ENCODE assay signal across 17 mouse cellular contexts in the genomic region with DNA sequence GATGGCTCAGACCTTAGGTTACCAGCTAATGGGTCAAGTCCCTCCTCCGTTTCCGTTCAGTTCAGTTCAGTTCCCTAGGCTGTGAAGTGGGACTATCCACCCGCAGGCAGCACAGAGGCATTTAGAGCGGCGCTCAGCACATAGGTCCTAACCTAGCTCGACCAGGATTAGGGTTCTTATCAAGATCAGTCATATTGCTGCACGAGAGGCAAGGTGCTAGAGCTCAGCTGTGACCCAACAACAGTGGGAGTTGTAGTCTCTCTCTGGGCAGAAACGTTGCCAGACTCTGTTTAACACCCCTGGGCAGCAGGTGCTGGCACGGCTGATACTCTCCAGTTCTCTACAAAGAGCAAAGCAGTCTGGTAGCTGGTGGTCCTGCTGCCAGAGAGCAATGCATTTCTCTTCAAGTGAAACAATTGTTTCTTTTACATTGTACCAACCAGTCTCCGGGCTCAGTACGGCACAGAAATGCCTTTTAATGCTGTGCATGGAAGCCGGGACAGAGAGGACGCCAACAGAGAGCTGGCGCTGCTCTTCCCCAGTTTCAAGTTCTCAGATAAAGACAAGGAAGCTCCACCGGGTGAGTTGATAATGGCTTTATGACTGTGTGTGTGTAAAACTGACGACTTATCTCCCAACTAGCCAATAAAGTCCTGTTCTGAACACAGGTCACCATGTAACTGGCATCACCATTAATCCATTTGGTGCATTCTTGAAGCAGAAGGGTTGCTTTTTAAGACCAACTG. TPM values are rescaled to one million over a fixed set of nuclear protein-coding genes. Genes with fewer than 3 reads are reported as not detected.
DNase-seq lines count a peak whose midpoint lies in the region; ATAC-seq lines count a peak whose summit lies in the region.
"Had no signal": no experiment of that assay in that cellular context is flagged by ENCODE, and none has a peak within 500 bp of the region (broad histone marks: within the 10 kb centered on the region; RNA-seq: fewer than 3 reads in every experiment).

No protein-coding gene starts in this region.

- no peak overlapping the region for H3K27ac ChIP-seq in heart, embryonic 13.5 days (replicated peaks)
- H3K27ac ChIP-seq in liver, embryonic 11.5 days (ENCODE audit: low read depth, low read length) = no peak overlapping the region
- H3K27ac ChIP-seq: forebrain, embryonic 12.5 days; heart, embryonic 15.5 days; hindbrain, embryonic 15.5 days; lung, embryonic 15.5 days; midbrain, embryonic 10.5 days had no signal

- H3K4me1 ChIP-seq in heart, embryonic 13.5 days = no peaks in the 10 kb centered on the region
- H3K4me1 ChIP-seq in liver, embryonic 11.5 days (replicated peaks; ENCODE audit: control insufficient read depth, insufficient read depth, low read length) = peaks cover 10% of the 10 kb centered on the region
- H3K4me1 ChIP-seq: forebrain, embryonic 12.5 days; heart, embryonic 15.5 days; lung, embryonic 15.5 days; midbrain, embryonic 10.5 days had no signal

- H3K9me3 ChIP-seq in heart, embryonic 13.5 days = no peaks in the 10 kb centered on the region
- no peaks in the 10 kb centered on the region for H3K9me3 ChIP-seq in liver, embryonic 11.5 days (ENCODE audit: control insufficient read depth, low read length)
- H3K9me3 ChIP-seq: forebrain, embryonic 12.5 days; heart, embryonic 15.5 days; hindbrain, embryonic 15.5 days; lung, embryonic 15.5 days; midbrain, embryonic 10.5 days had no signal

- H3K4me3 ChIP-seq in heart, embryonic 13.5 days = no peak overlapping the region
- H3K4me3 ChIP-seq in liver, embryonic 11.5 days (ENCODE audit: low read depth, low read length) = peak overlapping the region; percentile 21
- H3K4me3 ChIP-seq: forebrain, embryonic 12.5 days; heart, embryonic 15.5 days; hindbrain, embryonic 15.5 days; lung, embryonic 15.5 days; midbrain, embryonic 10.5 days had no signal

- WGBS in heart, embryonic 13.5 days = 47% methylated on average over 16 of the region's 16 CpGs
- 44% methylated on average over 16 of the region's 16 CpGs for WGBS in liver, embryonic 11.5 days

- no peak for ATAC-seq in heart, embryonic 13.5 days (ENCODE audit: extremely low read depth, insufficient number of reproducible peaks, low FRiP score, low TSS enrichment)
- peak; percentile 73 for ATAC-seq in liver, embryonic 11.5 days (replicated peaks; ENCODE audit: low FRiP score)

- H3K36me3 ChIP-seq in heart, embryonic 13.5 days = peaks cover 14% of the 10 kb centered on the region
- H3K36me3 ChIP-seq in liver, embryonic 11.5 days (ENCODE audit: control insufficient read depth, insufficient read depth, low read length) = no peaks in the 10 kb centered on the region
- H3K36me3 ChIP-seq: heart, embryonic 15.5 days; hindbrain, embryonic 15.5 days had no signal

- no peak for DNase-seq in heart, adult 8-10 months (ENCODE audit: low spot score)
- peak; percentile 38 for DNase-seq in c-Kit-positive CD71-positive TER-119-negative erythroid progenitor cells, embryonic 14.5 days (ENCODE audit: low read depth)
- DNase-seq in liver, embryonic 11.5 days (ENCODE audit: low spot score) = no peak
- no peak for DNase-seq in embryo, embryonic 10.5 days (ENCODE audit: low spot score)
- DNase-seq in layer of hippocampus, postnatal 14 days (ENCODE audit: low spot score in 2 of 2) = no peak
- DNase-seq in testis, postnatal 14 days (ENCODE audit: low spot score) = no peak
- DNase-seq: gastrocnemius, postnatal 25 days; right cerebral cortex, postnatal 14 days had no signal

- H3K27me3 ChIP-seq in heart, embryonic 13.5 days (replicated peaks) = no peaks in the 10 kb centered on the region
- no peaks in the 10 kb centered on the region for H3K27me3 ChIP-seq in liver, embryonic 11.5 days (replicated peaks; ENCODE audit: control insufficient read depth, insufficient read depth, low read length)
- H3K27me3 ChIP-seq: forebrain, embryonic 12.5 days; heart, embryonic 15.5 days; hindbrain, embryonic 15.5 days; lung, embryonic 15.5 days had no signal

- H3K9ac ChIP-seq in heart, embryonic 13.5 days = no peak overlapping the region
- peak overlapping the region; percentile 16; the same call in 1 of the 2 replicates for H3K9ac ChIP-seq in liver, embryonic 11.5 days (ENCODE audit: low read depth, low read length)
- H3K9ac ChIP-seq: forebrain, embryonic 12.5 days; heart, embryonic 15.5 days; hindbrain, embryonic 15.5 days; lung, embryonic 15.5 days had no signal

- peak overlapping the region; percentile 20; the same call in 1 of the 2 replicates for H3K4me2 ChIP-seq in heart, embryonic 13.5 days
- peak overlapping the region; percentile 63 for H3K4me2 ChIP-seq in liver, embryonic 11.5 days
- H3K4me2 ChIP-seq: forebrain, embryonic 12.5 days; heart, embryonic 15.5 days; hindbrain, embryonic 15.5 days; lung, embryonic 15.5 days had no signal

RNA-seq across cellular contexts. Expression of gene Nme9, which starts 19.2 kb away (rescaled TPM):
- not detected in 2 replicates for polyA plus RNA-seq in heart, embryonic 13.5 days (2015; fragmentation: Nextera tagmentation; extraction: Ambion mirVana)
- total RNA-seq in heart, adult 8-10 months (2022) = not detected
- polyA plus RNA-seq in liver, embryonic 11.5 days (2014; fragmentation: Nextera tagmentation; extraction: Ambion mirVana) = not detected in 2 replicates
- total RNA-seq in layer of hippocampus, postnatal 14 days (2021) = 1 to 10 TPM in 1 of 2 experiments, under 1 TPM in 1; 0.64 to 1.1 TPM
- total RNA-seq: gastrocnemius, postnatal 25 days; left cerebral cortex, postnatal 36 days had no signal
- polyA plus RNA-seq: embryonic facial prominence, embryonic 11.5 days; kidney, embryonic 16.5 days; midbrain, embryonic 10.5 days had no signal

RNA-seq across cellular contexts. Expression of gene Mras, which starts 33.3 kb away (rescaled TPM):
- 9.3 and 10.8 TPM in 2 replicates for polyA plus RNA-seq in heart, embryonic 13.5 days (2015; fragmentation: Nextera tagmentation; extraction: Ambion mirVana)
- 1 to 10 TPM; 3.7 to 8.8 (median 6.1) TPM for total RNA-seq in heart, adult 8-10 months (2022)
- polyA plus RNA-seq in liver, embryonic 11.5 days (2014; fragmentation: Nextera tagmentation; extraction: Ambion mirVana) = 4.8 and 5.5 TPM in 2 replicates
- 100 to 1,000 TPM; 102 to 109 TPM for total RNA-seq in layer of hippocampus, postnatal 14 days (2021)

Comparison
In these comparisons a context has a peak if more than half of its experiments do, and no peak if none do; other contexts are left out.
1. RNA of gene Mras, which starts 33.3 kb away (total RNA-seq): 102 to 109 TPM in layer of hippocampus, postnatal 14 days; 3.7 to 8.8 TPM in heart, adult 8-10 months; every median in the first group is over 10 times any median in the second.